Mouse (Mus musculus) myocyte (in vitro differentiated cells): ENCODE results near the gene Mcl1. TPM values are rescaled to one million over a fixed set of nuclear protein-coding genes. Genes with fewer than 3 reads are reported as not detected.

Source experiments
- H3K27me3 ChIP-seq: one replicate; pipeline ENCODE4 v1.6.1; 2011; ENCODE audit not compliant: control insufficient read depth, insufficient read depth, insufficient read length
- H3K36me3 ChIP-seq: one replicate; pipeline ENCODE4 v1.6.1; 2011; ENCODE audit not compliant: control insufficient read depth, insufficient read depth
- H3K4me2 ChIP-seq: one replicate; pipeline ENCODE4 v1.6.1; 2011; ENCODE audit warnings: low read depth, control low read depth
- H3K4me3 ChIP-seq: one replicate; pipeline ENCODE4 v1.5.1; 2011; ENCODE audit warnings: mild to moderate bottlenecking, control low read depth, moderate library complexity
- H3K79me2 ChIP-seq: one replicate; pipeline ENCODE4 v1.6.1; 2011; ENCODE audit not compliant: control insufficient read depth, insufficient read depth
- H3ac ChIP-seq: one replicate; pipeline ENCODE4 v1.6.1; 2011; ENCODE audit not compliant: control insufficient read depth, insufficient read length
- CEBPB ChIP-seq: IDR thresholded peaks from 2 replicates; pipeline ENCODE4 v1.6.1; 2011; ENCODE audit warnings: mild to moderate bottlenecking, moderate library complexity; ENCODE audit not compliant: poor library complexity, insufficient read depth, severe bottlenecking
- E2F4 ChIP-seq: IDR thresholded peaks from one replicate; pipeline ENCODE4 v1.6.1; 2011; ENCODE audit warnings: mild to moderate bottlenecking, control low read depth, moderate library complexity; ENCODE audit not compliant: insufficient read depth
- MAX ChIP-seq: IDR thresholded peaks from one replicate; pipeline ENCODE4 v1.6.1; 2011; ENCODE audit warnings: low read depth, mild to moderate bottlenecking, control low read depth
- MYOD1 ChIP-seq, 3 experiments: IDR thresholded peaks; one replicate each; pipeline ENCODE4 v1.6.1; 2011; ENCODE audit warnings: control low read depth in 2 of 3, low read depth in 2 of 3, mild to moderate bottlenecking in 2 of 3, moderate library complexity in 1 of 3; ENCODE audit not compliant: insufficient read length in 2 of 3, control insufficient read depth in 1 of 3
- MYOG ChIP-seq, 3 experiments: IDR thresholded peaks; one replicate each; pipeline ENCODE4 v1.6.1; 2011; ENCODE audit warnings: control low read depth in 2 of 3, low read depth in 2 of 3, mild to moderate bottlenecking in 2 of 3; ENCODE audit not compliant: insufficient read length in 2 of 3, control insufficient read depth in 1 of 3, insufficient read depth in 1 of 3
- POLR2AphosphoS2 ChIP-seq: IDR thresholded peaks from one replicate; pipeline ENCODE4 v1.6.1; 2011; ENCODE audit warnings: low read depth, control low read depth; ENCODE audit not compliant: insufficient read length
- REST ChIP-seq: IDR thresholded peaks from one replicate; pipeline ENCODE4 v1.6.1; 2011; ENCODE audit warnings: mild to moderate bottlenecking, control low read depth, moderate library complexity; ENCODE audit not compliant: insufficient read depth, insufficient read length
- SRF ChIP-seq: IDR thresholded peaks from one replicate; pipeline ENCODE4 v1.6.1; 2011; ENCODE audit warnings: low read depth; ENCODE audit not compliant: control insufficient read depth, insufficient read length
- TCF12 ChIP-seq: IDR thresholded peaks from one replicate; pipeline ENCODE4 v1.6.1; 2011; ENCODE audit warnings: mild to moderate bottlenecking, control low read depth; ENCODE audit not compliant: poor library complexity, insufficient read depth, severe bottlenecking
- TCF3 ChIP-seq: IDR thresholded peaks from one replicate; pipeline ENCODE4 v1.6.1; 2011; ENCODE audit warnings: low read depth, control low read depth; ENCODE audit not compliant: insufficient read length
- USF1 ChIP-seq: IDR thresholded peaks from one replicate; pipeline ENCODE4 v1.6.1; 2011; ENCODE audit warnings: low read depth, mild to moderate bottlenecking, control low read depth, moderate library complexity
- polyA plus RNA-seq: library from polyadenylated mRNA; unstranded; fragments of >200 nt; fragmentation: generic; extraction: Trizol; gene quantifications from one replicate; pipeline ENCODE4 v1.2.1, GENCODE M21; 2012; ENCODE audit warnings: missing spikeins

Mcl1 gene
- polyA plus RNA-seq, 1 experiment, result 51.6 TPM

GRCm38 (mm10) chr3:95663969-95664608, 5.5 kb downstream of the Mcl1 start:
- Histone ChIP-seq H3K27me3 (no peaks in the 10 kb centered on the region), H3K79me2 (peaks cover 97% of the 10 kb centered on the region), H3K36me3 (peaks cover 42% of the 10 kb centered on the region), H3K4me3 (no peak overlapping the region), H3ac (no peak overlapping the region), H3K4me2 (peak overlapping the region; percentile 99)
- TF ChIP-seq MYOG (IDR thresholded peaks at IDR 0.05; ENCODE audit: control insufficient read depth in 1 of 3, insufficient read depth in 1 of 3, insufficient read length in 2 of 3, low read depth in 2 of 3), result no peak
- peak; percentile 39 for TF ChIP-seq POLR2AphosphoS2

GRCm38 (mm10) chr3:95664940-95665352, 6.4 kb downstream of the Mcl1 start:
- Histone ChIP-seq H3K4me2 (peak overlapping the region; percentile 99), H3K4me3 (no peak overlapping the region), H3ac (no peak overlapping the region), H3K36me3 (peaks cover 38% of the 10 kb centered on the region), H3K79me2 (peaks cover 97% of the 10 kb centered on the region), H3K27me3 (no peaks in the 10 kb centered on the region)
- TF ChIP-seq SRF, result no peak
- TF ChIP-seq MAX, result no peak
- TF ChIP-seq CEBPB, result no peak
- TF ChIP-seq POLR2AphosphoS2, result no peak
- TF ChIP-seq TCF3, result no peak
- TF ChIP-seq USF1, result no peak
- TF ChIP-seq E2F4, result no peak
- no peak for TF ChIP-seq MYOG (IDR thresholded peaks at IDR 0.05; ENCODE audit: control insufficient read depth in 1 of 3, insufficient read depth in 1 of 3, insufficient read length in 2 of 3, low read depth in 2 of 3)

GRCm38 (mm10) chr3:95666124-95666844, 7.7 kb downstream of the Mcl1 start:
- Histone ChIP-seq H3K79me2 (peaks cover 96% of the 10 kb centered on the region), H3K4me2 (peak overlapping the region; percentile 71), H3ac (no peak overlapping the region), H3K27me3 (no peaks in the 10 kb centered on the region), H3K36me3 (peaks cover 27% of the 10 kb centered on the region), H3K4me3 (no peak overlapping the region)
- peak; percentile 73 for TF ChIP-seq POLR2AphosphoS2
- TF ChIP-seq MYOD1 (IDR thresholded peaks at IDR 0.05; ENCODE audit: control insufficient read depth in 1 of 3, insufficient read length in 2 of 3, low read depth in 2 of 3), result peak in 1 of 3 experiments; percentile 11
- no peak for TF ChIP-seq MAX

DNA sequence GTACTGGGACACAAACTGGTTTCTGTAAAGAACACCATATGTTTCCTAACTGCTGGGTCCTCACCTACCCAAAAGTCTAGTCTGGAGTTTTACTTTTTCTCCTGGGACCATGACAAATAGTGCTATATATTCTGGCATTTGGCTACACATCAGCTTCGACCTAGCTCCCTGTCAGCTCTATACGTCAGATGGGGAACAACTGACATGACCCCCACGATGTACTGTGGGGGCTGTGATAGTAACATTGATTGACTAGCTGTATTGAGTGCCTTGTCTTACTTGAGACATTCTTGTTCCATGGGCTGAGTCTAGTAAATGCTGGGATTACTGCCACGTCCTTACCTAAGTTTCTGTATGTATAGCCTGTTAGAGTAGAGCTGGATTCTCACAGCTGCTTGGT, 8.9 kb downstream of the Mcl1 start:
- Histone ChIP-seq H3K79me2 (peaks cover 96% of the 10 kb centered on the region), H3K36me3 (peaks cover 18% of the 10 kb centered on the region), H3K4me3 (no peak overlapping the region), H3ac (no peak overlapping the region), H3K4me2 (peak overlapping the region; percentile 71), H3K27me3 (no peaks in the 10 kb centered on the region)
- TF ChIP-seq MYOG (IDR thresholded peaks at IDR 0.05; ENCODE audit: control insufficient read depth in 1 of 3, insufficient read depth in 1 of 3, insufficient read length in 2 of 3, low read depth in 2 of 3) (no peak), MYOD1 (IDR thresholded peaks at IDR 0.05; ENCODE audit: control insufficient read depth in 1 of 3, insufficient read length in 2 of 3, low read depth in 2 of 3) (no peak), TCF12 (no peak), TCF3 (no peak), CEBPB (no peak), MAX (no peak), REST (no peak), SRF (no peak), E2F4 (no peak), POLR2AphosphoS2 (no peak)

DNA sequence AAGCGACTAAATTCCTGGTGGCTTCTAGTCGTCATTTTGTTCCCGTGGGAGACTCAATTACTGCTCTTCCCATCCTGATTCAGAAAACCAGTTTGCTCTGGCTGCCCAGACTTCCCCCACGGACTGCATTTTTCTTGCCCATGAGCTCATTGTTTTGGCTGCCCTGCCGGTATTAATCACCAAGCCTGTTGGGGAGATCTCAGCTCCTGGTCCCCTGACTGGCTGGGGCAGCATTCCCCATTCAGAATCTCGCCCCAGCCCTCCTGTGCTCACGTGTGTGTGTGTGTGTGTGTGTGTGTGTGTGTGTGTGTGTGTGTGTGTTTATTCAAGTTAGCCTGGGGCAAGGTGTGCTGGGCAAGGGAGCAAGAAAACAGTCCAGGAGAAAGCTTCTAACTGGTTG, 9.4 kb downstream of the Mcl1 start:
- peak overlapping the region; percentile 71 for H3K4me2 ChIP-seq
- H3K27me3 ChIP-seq, result no peaks in the 10 kb centered on the region
- H3ac ChIP-seq, result no peak overlapping the region
- no peak overlapping the region for H3K4me3 ChIP-seq
- TF ChIP-seq REST, result no peak
- TF ChIP-seq MAX, result no peak
- TF ChIP-seq POLR2AphosphoS2, result peak; percentile 29
- peaks cover 13% of the 10 kb centered on the region for H3K36me3 ChIP-seq
- H3K79me2 ChIP-seq, result peaks cover 91% of the 10 kb centered on the region
